Mouse (Mus musculus) forebrain, embryonic 16.5 days (tissue): ENCODE data around the gene Hcfc1. TPM values are rescaled to one million over a fixed set of nuclear protein-coding genes. Genes with fewer than 3 reads are reported as not detected.

Experiments
- ATAC-seq: fragments of 200-750 bp; cut with Nextera tagmentation; 2 replicates; pipeline ENCODE4 v1.8.0; 2017; ENCODE audit warnings: mild to moderate bottlenecking, moderate library complexity
- H3K27ac ChIP-seq: fragments of 300-500 bp; sonication (generic); 2 replicates; pipeline ENCODE4 v1.5.1; 2014; ENCODE audit warnings: low read length, control low read depth
- H3K27me3 ChIP-seq: fragments of 300-500 bp; sonication (generic); replicated peaks from 2 replicates; pipeline ENCODE4 v1.6.1; 2014; ENCODE audit warnings: low read length; ENCODE audit not compliant: control insufficient read depth, insufficient read depth
- H3K36me3 ChIP-seq: fragments of 300-500 bp; sonication (generic); 2 replicates; pipeline ENCODE4 v1.6.1; 2014; ENCODE audit not compliant: control insufficient read depth, insufficient read depth
- H3K4me1 ChIP-seq: fragments of 300-500 bp; sonication (generic); replicated peaks from 2 replicates; pipeline ENCODE4 v1.6.1; 2014; ENCODE audit warnings: low read length; ENCODE audit not compliant: control insufficient read depth, insufficient read depth
- H3K4me2 ChIP-seq: fragments of 300-500 bp; sonication (generic); 2 replicates; pipeline ENCODE4 v1.6.1; 2014; ENCODE audit warnings: mild to moderate bottlenecking, low read length, control low read depth
- H3K4me3 ChIP-seq: fragments of 300-500 bp; sonication (generic); replicated peaks from 2 replicates; pipeline ENCODE4 v1.5.1; 2014; ENCODE audit warnings: mild to moderate bottlenecking, low read length, control low read depth
- H3K9ac ChIP-seq: fragments of 300-500 bp; sonication (generic); replicated peaks from 2 replicates; pipeline ENCODE4 v1.6.1; 2014; ENCODE audit warnings: low read depth, low read length, control low read depth
- H3K9me3 ChIP-seq: fragments of 300-500 bp; sonication (generic); 2 replicates; pipeline ENCODE4 v1.6.1; 2016; ENCODE audit warnings: low read length; ENCODE audit not compliant: control insufficient read depth
- WGBS: fragments of 180-500 bp; shearing (Covaris S2); extraction: QIAGEN DNeasy Blood & Tissue Kit; methylation state at CpG from one replicate; pipeline ENCODE4 v1.1.7; 2014; 5-methylcytosine and 5-hydroxymethylcytosine counted together
- polyA plus RNA-seq: library from polyadenylated mRNA; unstranded; fragments of >200 nt; fragmentation: Nextera tagmentation; extraction: Ambion mirVana; gene quantifications from 2 replicates; pipeline ENCODE4 v1.2.1, GENCODE M21; 2015

Gene Hcfc1
- polyA plus RNA-seq, 1 experiment from 2014 or later: 57.0 TPM

- Histone ChIP-seq H3K4me3 (no peak overlapping the region), H3K4me2 (no peak overlapping the region), H3K27ac (no peak overlapping the region), H3K9me3 (no peaks in the 10 kb centered on the region), H3K27me3 (no peaks in the 10 kb centered on the region; the same call in 1 of the 2 replicates), H3K9ac (no peak overlapping the region), H3K4me1 (peaks cover 3% of the 10 kb centered on the region; the same call in 1 of the 2 replicates), H3K36me3 (no peaks in the 10 kb centered on the region)
- WGBS: 78% methylated on average over 4 of the region's 4 CpGs
- no peak for ATAC-seq
Measured at GRCm38 (mm10) chrX:73972774-73973173, 6.6 kb upstream of the Hcfc1 start.

GRCm38 (mm10) chrX:73970781-73971180, 4.6 kb upstream of the Hcfc1 start:
- Histone ChIP-seq H3K27ac (no peak overlapping the region), H3K4me3 (no peak overlapping the region), H3K9ac (no peak overlapping the region), H3K4me2 (no peak overlapping the region), H3K27me3 (no peaks in the 10 kb centered on the region; the same call in 1 of the 2 replicates), H3K36me3 (no peaks in the 10 kb centered on the region), H3K4me1 (peaks cover 3% of the 10 kb centered on the region; the same call in 1 of the 2 replicates), H3K9me3 (no peaks in the 10 kb centered on the region)
- no peak for ATAC-seq

- H3K36me3 ChIP-seq: no peaks in the 10 kb centered on the region
- H3K9me3 ChIP-seq: no peaks in the 10 kb centered on the region
- no peak overlapping the region for H3K4me2 ChIP-seq
- no peak for ATAC-seq
- H3K4me3 ChIP-seq: no peak overlapping the region
- H3K27me3 ChIP-seq: no peaks in the 10 kb centered on the region; the same call in 1 of the 2 replicates
- H3K9ac ChIP-seq: no peak overlapping the region
- H3K4me1 ChIP-seq: peaks cover 3% of the 10 kb centered on the region; the same call in 1 of the 2 replicates
- no peak overlapping the region for H3K27ac ChIP-seq
- 95% methylated on average over 2 of the region's 2 CpGs for WGBS
Measured at GRCm38 (mm10) chrX:73969729-73970128, 3.6 kb upstream of the Hcfc1 start.

- Histone ChIP-seq H3K36me3 (no peaks in the 10 kb centered on the region), H3K9ac (no peak overlapping the region), H3K27me3 (no peaks in the 10 kb centered on the region; the same call in 1 of the 2 replicates), H3K9me3 (no peaks in the 10 kb centered on the region), H3K27ac (no peak overlapping the region), H3K4me1 (peaks cover 8% of the 10 kb centered on the region), H3K4me3 (no peak overlapping the region), H3K4me2 (no peak overlapping the region)
- 68% methylated on average over 1 of the region's 1 CpGs for WGBS
- ATAC-seq: no peak
Measured at GRCm38 (mm10) chrX:73969167-73969566, 3.0 kb upstream of the Hcfc1 start.

- Histone ChIP-seq H3K27ac (peak overlapping the region; percentile 99), H3K9ac (peak overlapping the region; percentile 70), H3K4me1 (peaks cover 24% of the 10 kb centered on the region), H3K36me3 (no peaks in the 10 kb centered on the region), H3K4me2 (peak overlapping the region; percentile 55), H3K9me3 (no peaks in the 10 kb centered on the region), H3K4me3 (peak overlapping the region; percentile 75), H3K27me3 (no peaks in the 10 kb centered on the region; the same call in 1 of the 2 replicates)
- ATAC-seq: peak; percentile 85
- WGBS: 19% methylated on average over 60 of the region's 60 CpGs
Measured at GRCm38 (mm10) chrX:73967177-73968075, 1.3 kb upstream of the Hcfc1 start.

- WGBS: 21% methylated on average over 20 of the region's 20 CpGs
- H3K36me3 ChIP-seq: no peaks in the 10 kb centered on the region
- H3K27me3 ChIP-seq: no peaks in the 10 kb centered on the region
- peak overlapping the region; percentile 78 for H3K4me2 ChIP-seq
- H3K4me1 ChIP-seq: peaks cover 31% of the 10 kb centered on the region
- ATAC-seq: peak; percentile 11; the same call in 1 of the 2 replicates
- H3K9ac ChIP-seq: peak overlapping the region; percentile 70
- no peak overlapping the region; the same call in 1 of the 2 replicates for H3K27ac ChIP-seq
- peak overlapping the region; percentile 75 for H3K4me3 ChIP-seq
- no peaks in the 10 kb centered on the region for H3K9me3 ChIP-seq
Measured at GRCm38 (mm10) chrX:73965307-73965706, 850 bp downstream of the Hcfc1 start.

GRCm38 (mm10) chrX:73964363-73964762, 1.8 kb downstream of the Hcfc1 start:
- Histone ChIP-seq H3K27me3 (no peaks in the 10 kb centered on the region), H3K4me3 (peak overlapping the region; percentile 75), H3K4me1 (peaks cover 31% of the 10 kb centered on the region), H3K9ac (peak overlapping the region; percentile 70), H3K36me3 (no peaks in the 10 kb centered on the region), H3K4me2 (peak overlapping the region; percentile 78), H3K27ac (no peak overlapping the region), H3K9me3 (no peaks in the 10 kb centered on the region)
- 32% methylated on average over 3 of the region's 3 CpGs for WGBS
- no peak for ATAC-seq

GRCm38 (mm10) chrX:73954988-73955387, 11.2 kb downstream of the Hcfc1 start:
- no peak for ATAC-seq
- Histone ChIP-seq H3K4me1 (no peaks in the 10 kb centered on the region), H3K36me3 (peaks cover 30% of the 10 kb centered on the region), H3K27ac (no peak overlapping the region), H3K4me3 (no peak overlapping the region), H3K4me2 (no peak overlapping the region), H3K27me3 (no peaks in the 10 kb centered on the region), H3K9ac (no peak overlapping the region), H3K9me3 (no peaks in the 10 kb centered on the region)
- 97% methylated on average over 6 of the region's 6 CpGs for WGBS

GRCm38 (mm10) chrX:73952603-73953002, 13.6 kb downstream of the Hcfc1 start:
- H3K9me3 ChIP-seq: no peaks in the 10 kb centered on the region
- H3K4me3 ChIP-seq: no peak overlapping the region
- H3K36me3 ChIP-seq: peaks cover 25% of the 10 kb centered on the region
- ATAC-seq: no peak
- no peak overlapping the region for H3K27ac ChIP-seq
- no peaks in the 10 kb centered on the region for H3K4me1 ChIP-seq
- no peak overlapping the region for H3K4me2 ChIP-seq
- no peak overlapping the region for H3K9ac ChIP-seq
- WGBS: 92% methylated on average over 5 of the region's 5 CpGs
- H3K27me3 ChIP-seq: no peaks in the 10 kb centered on the region
